Mouse (Mus musculus): Measurements from ENCODE around the gene Cacna1d.

The Cacna1d gene

GRCm38 (mm10) chr14:30459891-30460523 is 31.2 kb downstream of the Cacna1d start:
- in situ Hi-C loops (cut with MboI, MseI) = loop anchor here (5.0 to 10.0 kb wide), 2 partner anchors 105 to 338 kb away; no protein-coding TSS in a partner anchor

- in situ Hi-C loops (cut with MboI, MseI) = loop anchor here (5.0 to 10.0 kb wide), 2 partner anchors 104 to 337 kb away; no protein-coding TSS in a partner anchor
These were observed 32.4 kb downstream of the Cacna1d start for GRCm38 (mm10) chr14:30458820-30459219.

GRCm38 (mm10) chr14:30457897-30458296 is 33.4 kb downstream of the Cacna1d start:
- in situ Hi-C loops (cut with MboI, MseI) = loop anchor here (5.0 to 10.0 kb wide), 2 partner anchors 103 to 336 kb away; no protein-coding TSS in a partner anchor

- in situ Hi-C loops (cut with MboI, MseI) = loop anchor here (5.0 to 10.0 kb wide), 2 partner anchors 103 to 335 kb away; no protein-coding TSS in a partner anchor
These were observed 33.8 kb downstream of the Cacna1d start for GRCm38 (mm10) chr14:30457436-30457835.

- in situ Hi-C loops (cut with MboI, MseI) = loop anchor here (5.0 to 10.0 kb wide), 2 partner anchors 101 to 334 kb away; no protein-coding TSS in a partner anchor
These were observed 35.3 kb downstream of the Cacna1d start for GRCm38 (mm10) chr14:30455801-30456595.

GRCm38 (mm10) chr14:30439915-30440314 is 51.3 kb downstream of the Cacna1d start:
- in situ Hi-C loops (cut with MboI, MseI) = no loop called here

GRCm38 (mm10) chr14:30435316-30435715 is 55.9 kb downstream of the Cacna1d start:
- in situ Hi-C loops (cut with MboI, MseI) = no loop called here

- in situ Hi-C loops (cut with MboI, MseI) = no loop called here
These were observed 60.8 kb downstream of the Cacna1d start for GRCm38 (mm10) chr14:30430446-30430845.

- in situ Hi-C loops (cut with MboI, MseI) = no loop called here
These were observed 61.2 kb downstream of the Cacna1d start for GRCm38 (mm10) chr14:30430026-30430425.

- in situ Hi-C loops (cut with MboI, MseI) = no loop called here
These were observed 61.6 kb downstream of the Cacna1d start for GRCm38 (mm10) chr14:30429606-30430005.

- in situ Hi-C loops (cut with MboI, MseI) = no loop called here
These were observed 62.5 kb downstream of the Cacna1d start for GRCm38 (mm10) chr14:30428757-30429156.

- in situ Hi-C loops (cut with MboI, MseI) = no loop called here
These were observed 65.4 kb downstream of the Cacna1d start for GRCm38 (mm10) chr14:30425876-30426275.

- in situ Hi-C loops (cut with MboI, MseI) = no loop called here
These were observed 66.1 kb downstream of the Cacna1d start for GRCm38 (mm10) chr14:30425175-30425574.

- in situ Hi-C loops (cut with MboI, MseI) = no loop called here
These were observed 66.6 kb downstream of the Cacna1d start for GRCm38 (mm10) chr14:30424638-30425037.

- in situ Hi-C loops (cut with MboI, MseI) = no loop called here
These were observed 68.7 kb downstream of the Cacna1d start for GRCm38 (mm10) chr14:30422376-30423140.

- in situ Hi-C loops (cut with MboI, MseI) = no loop called here
These were observed 71.8 kb downstream of the Cacna1d start for GRCm38 (mm10) chr14:30419458-30419857.

- in situ Hi-C loops (cut with MboI, MseI) = no loop called here
These were observed 72.2 kb downstream of the Cacna1d start for GRCm38 (mm10) chr14:30419046-30419445.

- in situ Hi-C loops (cut with MboI, MseI) = no loop called here
These were observed 75.4 kb downstream of the Cacna1d start for GRCm38 (mm10) chr14:30415830-30416229.

- in situ Hi-C loops (cut with MboI, MseI) = no loop called here
These were observed 77.1 kb downstream of the Cacna1d start for GRCm38 (mm10) chr14:30414131-30414530.

GRCm38 (mm10) chr14:30409331-30409730 is 81.9 kb downstream of the Cacna1d start:
- in situ Hi-C loops (cut with MboI, MseI) = no loop called here

GRCm38 (mm10) chr14:30405456-30406225 is 85.6 kb downstream of the Cacna1d start:
- in situ Hi-C loops (cut with MboI, MseI) = no loop called here

Measured in T-helper 2 cell (primary cell).